Mouse (Mus musculus) spleen, adult 2 months (tissue): ENCODE results near the gene Isoc2b.

Experiments
- CTCF ChIP-seq: fragments of 200-500 bp; IDR thresholded peaks from 2 replicates; pipeline ENCODE4 v1.5.1; 2011; ENCODE audit warnings: mild to moderate bottlenecking, inconsistent platforms; ENCODE audit not compliant: insufficient read depth, insufficient read length, insufficient replicate concordance; ENCODE audit errors: extremely low read depth
- POLR2A ChIP-seq: fragments of 200-500 bp; IDR thresholded peaks from 2 replicates; pipeline ENCODE4 v1.6.1; 2011; ENCODE audit warnings: low read depth, low read length, inconsistent platforms

GRCm38 (mm10) chr7:4837639-4838038, 32.4 kb downstream of the Isoc2b start:
- TF ChIP-seq CTCF (no peak), POLR2A (no peak)
